Mouse (Mus musculus) midbrain, embryonic 15.5 days (tissue): ENCODE data around the gene Zmym2. TPM values are rescaled to one million over a fixed set of nuclear protein-coding genes. Genes with fewer than 3 reads are reported as not detected.

Experiments used
- ATAC-seq: fragments of 200-750 bp; cut with Nextera tagmentation; replicated peaks from 2 replicates; pipeline ENCODE4 v1.8.0; 2017; ENCODE audit warnings: moderate TSS enrichment
- H3K27ac ChIP-seq: fragments of 300-500 bp; sonication (generic); 2 replicates; pipeline ENCODE4 v1.5.1; 2015; ENCODE audit warnings: mild to moderate bottlenecking, inconsistent platforms
- H3K27me3 ChIP-seq: fragments of 300-500 bp; sonication (generic); replicated peaks from 2 replicates; pipeline ENCODE4 v1.6.1; 2015; ENCODE audit warnings: inconsistent platforms
- H3K36me3 ChIP-seq: fragments of 300-500 bp; sonication (generic); replicated peaks from 2 replicates; pipeline ENCODE4 v1.6.1; 2015; ENCODE audit warnings: inconsistent platforms
- H3K4me1 ChIP-seq: fragments of 300-500 bp; sonication (generic); 2 replicates; pipeline ENCODE4 v1.6.1; 2015; ENCODE audit warnings: inconsistent platforms
- H3K4me2 ChIP-seq: fragments of 300-500 bp; sonication (generic); 2 replicates; pipeline ENCODE4 v1.6.1; 2015; ENCODE audit warnings: inconsistent platforms, mild to moderate bottlenecking, moderate library complexity
- H3K4me3 ChIP-seq: fragments of 300-500 bp; sonication (generic); 2 replicates; pipeline ENCODE4 v1.5.1; 2015; ENCODE audit warnings: mild to moderate bottlenecking, inconsistent platforms
- H3K9ac ChIP-seq: fragments of 300-500 bp; sonication (generic); 2 replicates; pipeline ENCODE4 v1.6.1; 2015; ENCODE audit warnings: mild to moderate bottlenecking, inconsistent platforms
- H3K9me3 ChIP-seq: fragments of 300-500 bp; sonication (generic); 2 replicates; pipeline ENCODE4 v1.6.1; 2016; ENCODE audit warnings: inconsistent platforms
- WGBS: fragments of 180-500 bp; shearing (Covaris S2); methylation state at CpG from one replicate; pipeline ENCODE4 v1.1.7; 2015; ENCODE audit warnings: mixed read lengths; 5-methylcytosine and 5-hydroxymethylcytosine counted together
- polyA plus RNA-seq: library from polyadenylated mRNA; unstranded; fragments of >200 nt; fragmentation: Nextera tagmentation; extraction: Ambion mirVana; gene quantifications from 2 replicates; pipeline ENCODE4 v1.2.1, GENCODE M21; 2015

The Zmym2 gene
- polyA plus RNA-seq, 1 experiment from 2014 or later: 65.0 TPM

DNA sequence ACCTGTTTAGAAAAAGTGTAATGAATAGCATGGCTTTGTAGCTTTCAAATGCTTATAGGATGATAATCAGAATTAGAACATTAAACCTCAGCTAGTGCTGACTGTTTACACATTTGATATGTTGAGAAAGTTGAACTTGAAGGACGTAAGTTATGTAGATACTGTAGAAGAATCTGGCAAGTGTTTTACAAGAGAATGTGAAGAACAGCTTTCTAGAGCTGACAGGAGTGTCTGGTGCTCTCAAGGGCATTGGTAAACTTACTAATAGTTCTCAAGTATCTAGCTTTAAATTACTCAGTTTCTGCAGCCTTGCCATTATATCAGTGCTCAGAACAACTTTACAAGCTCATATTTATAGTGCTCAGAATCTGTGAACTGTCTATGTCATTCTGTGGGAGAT is 53.5 kb downstream of the Zmym2 start:
- Histone ChIP-seq H3K4me1 (no peaks in the 10 kb centered on the region), H3K4me2 (no peak overlapping the region), H3K9me3 (no peaks in the 10 kb centered on the region), H3K27ac (no peak overlapping the region), H3K4me3 (no peak overlapping the region), H3K27me3 (no peaks in the 10 kb centered on the region), H3K36me3 (peaks cover 30% of the 10 kb centered on the region), H3K9ac (no peak overlapping the region)
- 92% methylated on average over 1 of the region's 1 CpGs for WGBS
- no peak for ATAC-seq

DNA sequence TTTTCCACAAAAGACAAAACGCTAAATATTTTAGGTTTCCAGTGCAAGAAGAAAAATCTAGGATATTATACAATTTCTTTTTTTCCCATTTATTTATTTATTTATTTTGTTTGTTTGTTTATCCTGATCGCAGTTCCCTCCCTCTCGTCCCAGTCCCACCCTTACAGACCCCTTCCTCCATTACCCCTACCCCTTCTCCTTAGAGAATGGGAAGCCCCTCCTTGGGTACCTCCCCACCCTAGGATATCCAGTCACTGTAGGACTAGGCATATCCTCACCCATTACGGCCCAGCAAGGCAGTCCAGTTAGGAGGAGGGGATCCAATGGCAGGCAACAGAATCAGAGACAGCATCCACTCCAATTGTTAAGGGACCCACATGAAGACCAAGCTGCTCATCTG is 66.5 kb downstream of the Zmym2 start:
- no peak overlapping the region for H3K4me2 ChIP-seq
- no peaks in the 10 kb centered on the region for H3K27me3 ChIP-seq
- no peaks in the 10 kb centered on the region for H3K4me1 ChIP-seq
- no peaks in the 10 kb centered on the region for H3K9me3 ChIP-seq
- WGBS: 90% methylated on average over 4 of the region's 4 CpGs
- no peak overlapping the region for H3K9ac ChIP-seq
- H3K4me3 ChIP-seq: no peak overlapping the region
- no peak for ATAC-seq
- no peak overlapping the region for H3K27ac ChIP-seq
- H3K36me3 ChIP-seq: peaks cover 42% of the 10 kb centered on the region

DNA sequence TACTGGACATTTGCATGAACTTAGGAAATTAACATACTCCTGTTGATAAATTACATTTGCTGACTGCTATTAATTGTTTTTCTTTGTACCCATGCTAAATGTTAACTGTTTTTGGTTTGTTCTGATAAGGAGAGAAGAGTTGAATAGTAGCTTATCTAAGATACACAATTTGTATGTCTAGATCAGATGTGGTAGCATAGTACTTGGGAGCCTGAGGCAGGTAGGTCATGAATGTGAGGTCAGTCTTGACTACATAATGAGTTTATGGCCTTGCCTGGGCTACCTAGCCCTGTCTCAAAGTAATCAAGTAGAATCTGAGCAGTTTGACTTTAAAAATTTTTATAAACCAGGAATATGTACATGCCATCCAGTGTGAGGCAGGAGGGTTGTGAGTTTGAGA is 67.9 kb downstream of the Zmym2 start:
- H3K4me2 ChIP-seq: no peak overlapping the region
- H3K9me3 ChIP-seq: no peaks in the 10 kb centered on the region
- no peak overlapping the region for H3K27ac ChIP-seq
- no peaks in the 10 kb centered on the region for H3K4me1 ChIP-seq
- H3K4me3 ChIP-seq: no peak overlapping the region
- H3K27me3 ChIP-seq: no peaks in the 10 kb centered on the region
- no peak overlapping the region for H3K9ac ChIP-seq
- peaks cover 39% of the 10 kb centered on the region; the same call in 1 of the 2 replicates for H3K36me3 ChIP-seq
- no peak for ATAC-seq

DNA sequence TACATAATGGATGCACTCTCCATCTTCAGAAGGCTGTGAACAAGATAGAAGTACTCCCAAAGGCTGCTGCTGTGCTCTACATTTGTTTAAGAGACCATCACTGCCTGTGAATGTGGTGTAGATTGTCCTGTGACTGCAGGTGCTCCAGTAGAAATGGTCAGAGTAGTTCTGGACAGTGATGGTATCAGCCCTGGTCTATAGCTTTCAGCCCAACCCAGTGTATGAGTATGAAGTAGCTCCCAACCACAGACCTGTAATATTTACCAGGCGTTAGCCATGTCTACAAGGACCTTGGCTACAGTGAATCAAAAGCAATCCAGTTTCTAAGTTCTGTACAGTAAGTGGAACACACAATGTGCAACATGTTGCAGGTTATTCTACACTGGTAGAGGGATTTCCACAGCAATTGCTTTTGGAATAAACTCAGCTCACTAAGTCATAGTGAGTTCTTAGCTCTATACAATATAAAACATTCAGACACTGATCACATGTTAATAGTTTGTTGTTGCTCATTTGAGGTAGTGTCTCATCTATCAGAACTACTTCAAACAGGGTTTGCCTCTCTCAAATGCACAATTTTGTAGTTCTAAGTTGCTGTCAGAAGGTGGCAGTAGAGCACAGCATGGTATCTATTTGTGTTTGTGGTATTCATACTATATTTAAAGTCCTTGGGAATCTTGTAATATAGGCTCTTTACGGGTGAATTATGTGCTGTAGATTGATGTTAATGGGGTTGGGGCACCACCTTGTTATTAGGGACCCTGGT is 77.7 kb downstream of the Zmym2 start:
- H3K9me3 ChIP-seq: no peaks in the 10 kb centered on the region
- no peak overlapping the region for H3K4me3 ChIP-seq
- WGBS: 75% methylated on average over 2 of the region's 2 CpGs
- no peak overlapping the region for H3K4me2 ChIP-seq
- no peak overlapping the region for H3K9ac ChIP-seq
- no peaks in the 10 kb centered on the region; the same call in 1 of the 2 replicates for H3K4me1 ChIP-seq
- H3K27ac ChIP-seq: no peak overlapping the region
- H3K27me3 ChIP-seq: no peaks in the 10 kb centered on the region
- peak; percentile 40 for ATAC-seq
- H3K36me3 ChIP-seq: peaks cover 15% of the 10 kb centered on the region; the same call in 1 of the 2 replicates

DNA sequence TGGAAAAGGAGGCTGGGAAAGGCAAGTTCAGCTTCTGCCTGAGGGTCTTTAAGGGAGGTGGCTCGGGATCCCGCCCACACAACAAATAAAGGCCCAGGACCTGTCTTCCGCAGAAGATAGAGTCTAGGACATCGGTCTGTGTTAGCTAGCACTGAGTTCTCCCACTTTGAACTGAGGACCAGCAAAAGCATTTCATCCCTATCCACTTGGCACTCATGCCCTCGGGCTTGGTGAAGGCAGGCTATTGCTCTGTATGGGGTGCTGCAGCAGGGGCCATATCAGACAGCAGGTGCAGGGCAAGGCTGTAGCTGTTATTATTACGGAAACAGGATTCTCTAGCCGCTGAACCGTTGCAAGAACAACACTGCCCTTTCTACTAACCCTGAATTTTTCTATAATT is 83.2 kb downstream of the Zmym2 start:
- Histone ChIP-seq H3K36me3 (no peaks in the 10 kb centered on the region), H3K9me3 (no peaks in the 10 kb centered on the region), H3K4me2 (no peak overlapping the region), H3K4me3 (no peak overlapping the region), H3K27me3 (no peaks in the 10 kb centered on the region), H3K4me1 (peaks cover 9% of the 10 kb centered on the region), H3K9ac (no peak overlapping the region), H3K27ac (peak overlapping the region; percentile 6)
- peak; percentile 53 for ATAC-seq
- 66% methylated on average over 8 of the region's 8 CpGs for WGBS

DNA sequence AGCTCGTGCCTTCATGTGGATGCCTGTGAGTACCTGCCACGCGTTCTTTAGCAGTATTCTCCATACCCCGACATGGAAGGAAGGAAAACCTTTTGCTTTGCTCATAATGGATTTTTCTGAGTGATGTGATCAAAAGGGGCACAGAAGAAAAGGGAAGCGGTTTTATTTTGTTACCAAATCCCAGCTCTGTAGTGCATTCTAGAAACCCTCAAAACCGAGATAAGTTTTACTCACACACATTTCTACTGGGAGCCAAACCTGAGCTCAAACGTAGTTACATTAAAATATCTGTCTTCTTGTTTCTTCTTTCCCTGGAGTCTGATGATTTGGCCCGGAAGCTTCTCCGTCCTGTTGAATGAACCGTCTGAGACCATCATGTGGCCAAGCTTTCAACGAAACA is 83.7 kb downstream of the Zmym2 start:
- Histone ChIP-seq H3K9ac (no peak overlapping the region), H3K4me2 (no peak overlapping the region), H3K4me1 (peaks cover 9% of the 10 kb centered on the region), H3K4me3 (no peak overlapping the region), H3K27ac (peak overlapping the region; percentile 6; the same call in 1 of the 2 replicates), H3K9me3 (no peaks in the 10 kb centered on the region), H3K27me3 (no peaks in the 10 kb centered on the region), H3K36me3 (no peaks in the 10 kb centered on the region)
- WGBS: 57% methylated on average over 11 of the region's 11 CpGs
- ATAC-seq: no peak

DNA sequence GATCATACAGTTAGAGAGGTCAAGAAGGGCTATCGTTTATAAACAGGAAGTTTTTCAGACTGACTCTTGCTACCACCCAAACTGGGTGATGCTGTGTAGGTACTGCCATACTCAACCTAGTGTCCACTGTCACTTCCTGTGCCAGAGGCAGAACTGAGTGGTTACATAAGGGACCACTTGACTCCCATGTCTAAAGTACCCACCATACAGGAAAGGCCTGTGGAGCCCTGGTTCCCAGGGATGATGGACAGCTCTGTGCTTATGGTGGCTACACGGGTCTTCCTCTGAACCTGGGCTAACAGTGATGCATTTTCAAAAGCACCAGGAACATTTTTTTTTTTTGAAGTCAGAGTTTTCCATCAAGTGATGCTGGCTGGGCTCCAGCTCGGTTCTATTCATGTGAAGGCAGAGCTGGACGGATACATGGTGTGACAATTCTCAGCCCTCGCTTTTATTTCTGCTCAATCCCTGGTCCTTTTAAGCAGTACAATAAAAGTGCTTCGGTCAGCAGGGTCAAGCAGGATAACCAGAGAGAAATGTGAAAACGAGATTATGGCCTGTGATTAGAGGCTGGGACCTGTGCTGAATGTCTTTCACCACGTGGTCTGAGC is 91.7 kb downstream of the Zmym2 start:
- Histone ChIP-seq H3K4me2 (no peak overlapping the region), H3K36me3 (no peaks in the 10 kb centered on the region), H3K9ac (no peak overlapping the region), H3K27me3 (no peaks in the 10 kb centered on the region), H3K27ac (no peak overlapping the region), H3K4me3 (no peak overlapping the region), H3K9me3 (no peaks in the 10 kb centered on the region), H3K4me1 (0 out of 2 replicates have a peak, but pooled peaks cover 5% of the 10 kb centered on the region)
- peak; percentile 66; the same call in 1 of the 2 replicates for ATAC-seq
- WGBS: 41% methylated on average over 8 of the region's 8 CpGs

DNA sequence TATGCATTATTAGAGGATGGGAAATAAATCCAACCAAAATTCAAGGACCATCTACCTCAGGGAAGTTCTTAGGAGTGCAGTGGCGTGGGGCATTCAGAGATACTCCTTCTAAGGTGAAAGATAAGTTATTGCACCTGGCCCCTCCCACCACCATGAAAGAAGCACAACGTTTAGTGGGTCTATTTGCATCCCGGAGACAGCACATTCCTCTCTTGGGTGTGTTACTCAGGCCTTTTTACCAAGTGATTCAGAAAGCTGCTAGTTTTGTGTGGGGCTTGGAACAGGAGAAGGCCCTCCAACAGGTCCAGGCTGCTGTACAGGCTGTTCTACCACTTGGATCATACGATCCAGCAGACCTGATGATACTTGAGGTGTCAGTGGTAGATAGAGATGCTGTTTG is 102.2 kb downstream of the Zmym2 start:
- Histone ChIP-seq H3K9me3 (no peaks in the 10 kb centered on the region), H3K36me3 (no peaks in the 10 kb centered on the region), H3K27ac (no peak overlapping the region), H3K9ac (no peak overlapping the region), H3K27me3 (no peaks in the 10 kb centered on the region), H3K4me1 (no peaks in the 10 kb centered on the region), H3K4me3 (no peak overlapping the region), H3K4me2 (no peak overlapping the region)
- 84% methylated on average over 4 of the region's 4 CpGs for WGBS
- no peak for ATAC-seq

Other genes with a start within 250 kb of the Zmym2 start
- gene Mphosph8, start 218.4 kb upstream of the Zmym2 start, polyA plus RNA-seq: 41.4 and 45.2 TPM in 2 replicates
- gene Pspc1, start 108.3 kb upstream of the Zmym2 start, polyA plus RNA-seq: 37.5 and 40.9 TPM in 2 replicates
- gene Zmym5, start 74.9 kb upstream of the Zmym2 start, polyA plus RNA-seq: 30.9 and 35.8 TPM in 2 replicates
- 0.89 and 0.97 TPM in 2 replicates for gene Gja3, start 171.4 kb downstream of the Zmym2 start, polyA plus RNA-seq
- 16.1 and 18.8 TPM in 2 replicates for gene Gjb2, start 218.0 kb downstream of the Zmym2 start, polyA plus RNA-seq
- not detected in 2 replicates for gene Gm4491, start 229.2 kb downstream of the Zmym2 start, polyA plus RNA-seq
- gene Gjb6, start 247.0 kb downstream of the Zmym2 start, polyA plus RNA-seq: 25.7 and 28.4 TPM in 2 replicates